Mouse (Mus musculus) cerebellum, adult (tissue): ENCODE results near the gene Aff3.

Source experiments
- ATAC-seq: cut with Nextera tagmentation; 2 replicates; pipeline ENCODE4 v1.9.2; 2017; ENCODE audit warnings: mild to moderate bottlenecking, moderate library complexity, mixed read lengths; ENCODE audit not compliant: insufficient number of reproducible peaks, low FRiP score, low TSS enrichment

Gene Aff3

GRCm38 (mm10) chr1:38259541-38260338 lies 405.0 kb downstream of the Aff3 start:
- ATAC-seq: no peak

- no peak for ATAC-seq
Observed at GRCm38 (mm10) chr1:38254426-38254825, 410.3 kb downstream of the Aff3 start.

DNA sequence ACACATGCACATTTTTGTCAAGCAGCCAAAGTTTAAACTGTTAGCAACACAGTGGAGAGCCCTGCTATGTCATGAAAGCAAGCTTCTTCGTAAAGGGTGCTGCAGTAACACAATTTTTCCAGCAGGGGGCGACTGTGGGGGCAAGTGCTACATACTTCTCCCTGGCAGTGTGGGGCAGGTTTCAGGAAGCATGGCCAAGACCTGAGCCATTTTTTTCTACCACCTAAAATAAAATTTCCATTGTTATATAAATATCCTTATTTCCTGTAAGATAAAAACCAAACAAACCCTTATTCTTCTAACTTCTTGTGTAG lies 412.0 kb downstream of the Aff3 start:
- ATAC-seq: no peak

- no peak for ATAC-seq
Observed at GRCm38 (mm10) chr1:38252031-38252765, 412.6 kb downstream of the Aff3 start.

- ATAC-seq: no peak
Observed at GRCm38 (mm10) chr1:38251448-38251847, 413.3 kb downstream of the Aff3 start.

DNA sequence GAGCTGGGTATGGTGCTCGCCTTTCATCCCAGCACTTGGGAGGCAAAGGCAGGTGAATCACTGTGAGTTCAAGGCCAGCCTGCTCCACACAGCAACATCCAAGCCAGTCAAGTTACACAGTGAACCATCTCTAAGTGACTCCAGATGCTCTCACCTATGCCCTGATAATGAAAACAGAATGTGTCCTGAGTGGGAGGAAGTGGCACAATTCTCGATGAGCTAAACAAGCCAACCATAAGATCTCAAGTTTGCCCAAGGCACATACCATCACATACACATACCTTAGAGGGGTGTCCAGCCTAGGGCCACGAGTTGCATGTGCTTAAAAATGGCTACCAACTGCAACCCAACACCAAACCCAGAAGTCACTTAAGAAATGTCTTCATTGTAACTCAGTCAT lies 414.5 kb downstream of the Aff3 start:
- ATAC-seq: no peak

GRCm38 (mm10) chr1:38249561-38249960 lies 415.2 kb downstream of the Aff3 start:
- no peak for ATAC-seq

- no peak for ATAC-seq
Observed at GRCm38 (mm10) chr1:38248027-38248426, 416.7 kb downstream of the Aff3 start.

DNA sequence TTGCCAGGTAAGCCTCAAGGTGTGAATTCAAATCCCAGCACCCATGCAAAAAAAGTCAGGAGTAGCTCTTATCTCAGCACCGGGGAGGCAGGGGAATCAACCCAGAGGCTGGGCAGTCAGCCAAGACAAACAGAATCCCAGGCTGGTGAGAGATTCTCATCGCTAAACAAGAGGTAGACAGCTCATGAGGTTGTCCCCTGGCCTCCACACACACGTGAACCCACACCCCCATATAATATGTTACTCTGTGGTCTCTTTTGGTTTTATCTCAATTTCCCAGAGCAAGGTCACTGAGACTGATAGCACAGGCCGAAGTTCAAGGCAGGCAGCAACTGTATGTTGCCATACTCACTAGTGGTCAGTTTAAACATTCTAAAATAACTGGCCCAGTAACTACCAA lies 422.2 kb downstream of the Aff3 start:
- ATAC-seq: no peak

GRCm38 (mm10) chr1:38241801-38242200 lies 423.0 kb downstream of the Aff3 start:
- no peak for ATAC-seq

DNA sequence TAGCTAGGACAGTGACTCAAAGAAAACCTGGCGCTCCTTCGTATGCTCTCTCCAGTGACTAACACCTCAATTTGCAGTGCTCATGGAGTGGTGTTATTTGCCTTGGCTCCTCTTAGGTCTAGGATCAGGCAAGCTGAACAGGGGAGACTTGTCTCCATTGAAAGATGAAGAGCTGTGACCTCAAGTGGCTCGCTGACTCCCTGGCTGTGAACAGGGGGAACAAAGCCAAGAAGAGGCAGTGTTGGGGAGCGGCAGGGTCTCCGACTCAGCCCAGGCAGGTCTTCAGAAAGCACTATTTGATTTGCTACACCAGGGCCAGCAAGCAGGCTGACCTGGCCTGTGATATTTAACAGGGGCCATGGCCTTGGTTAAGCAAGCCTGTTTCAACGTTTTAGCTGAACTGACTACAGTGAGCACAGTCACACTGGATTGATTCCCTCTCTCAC lies 423.5 kb downstream of the Aff3 start:
- ATAC-seq: no peak

DNA sequence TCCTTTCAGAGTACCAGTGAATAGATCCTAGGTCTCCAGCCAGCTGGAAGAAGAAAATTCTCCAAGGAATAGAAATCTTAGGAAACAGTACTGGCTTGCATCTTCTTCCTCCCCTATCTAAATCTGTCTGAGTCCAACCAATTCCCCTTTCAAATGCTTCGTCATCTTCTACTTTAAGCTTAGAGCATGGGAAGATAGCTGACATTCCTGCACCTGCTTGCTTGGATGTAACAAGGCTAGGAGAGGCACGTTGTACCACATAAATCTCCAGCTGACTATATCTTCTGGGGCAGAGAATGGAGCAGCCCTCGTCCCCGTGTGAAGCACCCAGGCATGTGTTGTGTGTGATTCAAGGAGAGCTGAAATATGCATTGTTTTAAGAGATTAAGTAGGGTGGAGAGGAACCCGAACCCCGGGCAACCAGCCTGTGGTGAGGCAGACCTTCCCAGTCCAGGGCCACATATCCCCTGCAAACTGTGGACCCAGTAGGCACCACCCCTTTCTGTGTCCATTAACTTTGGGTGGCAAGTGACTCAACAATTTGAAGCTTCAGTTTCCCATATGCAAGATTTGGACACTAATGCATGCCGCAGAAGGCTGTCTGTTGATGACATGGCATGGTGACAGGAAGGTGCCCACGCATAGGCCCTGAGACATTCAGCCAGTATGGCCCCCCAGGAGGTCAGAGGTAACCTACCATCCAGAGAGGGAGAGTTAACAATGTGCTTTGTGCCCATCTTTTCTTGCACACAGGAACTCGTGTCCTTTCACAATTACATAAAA lies 424.1 kb downstream of the Aff3 start:
- ATAC-seq: no peak

GRCm38 (mm10) chr1:38239516-38239915 lies 425.2 kb downstream of the Aff3 start:
- no peak for ATAC-seq

DNA sequence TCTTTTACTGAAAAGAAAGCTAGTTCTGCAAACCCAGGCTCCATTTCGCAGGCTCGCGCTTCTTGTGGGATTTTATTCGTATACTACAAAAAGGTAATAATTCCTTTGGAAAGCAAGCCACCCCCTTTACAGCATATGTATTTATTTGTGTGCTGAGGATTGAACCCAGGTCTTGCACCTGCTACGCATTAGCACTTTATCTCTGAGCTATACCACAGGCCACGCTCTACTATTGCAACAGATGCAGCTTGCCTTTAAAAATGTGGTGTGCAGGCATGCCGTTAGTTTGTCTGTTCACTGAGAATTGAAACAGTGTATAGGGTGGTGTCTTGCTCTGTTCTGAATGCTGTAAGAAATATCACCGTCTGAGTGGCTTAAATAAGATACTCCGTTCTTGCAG lies 426.9 kb downstream of the Aff3 start:
- no peak for ATAC-seq

- ATAC-seq: no peak
Observed at GRCm38 (mm10) chr1:38237027-38237787, 427.5 kb downstream of the Aff3 start.

GRCm38 (mm10) chr1:38233121-38233520 lies 431.6 kb downstream of the Aff3 start:
- no peak for ATAC-seq

DNA sequence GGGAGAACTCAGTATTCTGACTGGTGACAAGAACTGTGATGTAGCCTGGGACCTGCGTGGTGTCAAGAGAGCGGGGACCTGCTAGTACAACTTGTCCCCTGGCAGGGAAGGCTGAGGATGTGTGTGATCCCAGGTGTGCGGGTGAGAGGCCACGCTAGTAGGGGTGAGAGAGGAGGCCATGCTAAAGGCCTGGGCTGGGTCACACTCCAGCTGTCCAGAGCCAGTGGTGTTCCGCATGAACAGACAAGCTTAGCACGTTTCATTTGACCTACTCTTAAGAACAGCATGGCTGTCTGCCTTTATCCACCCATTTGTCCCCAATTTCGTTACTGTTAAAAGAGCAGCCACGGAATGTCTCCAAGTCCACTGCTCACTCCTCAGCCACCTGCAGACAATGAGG lies 434.7 kb downstream of the Aff3 start:
- no peak for ATAC-seq

GRCm38 (mm10) chr1:38228806-38229205 lies 435.9 kb downstream of the Aff3 start:
- ATAC-seq: no peak

DNA sequence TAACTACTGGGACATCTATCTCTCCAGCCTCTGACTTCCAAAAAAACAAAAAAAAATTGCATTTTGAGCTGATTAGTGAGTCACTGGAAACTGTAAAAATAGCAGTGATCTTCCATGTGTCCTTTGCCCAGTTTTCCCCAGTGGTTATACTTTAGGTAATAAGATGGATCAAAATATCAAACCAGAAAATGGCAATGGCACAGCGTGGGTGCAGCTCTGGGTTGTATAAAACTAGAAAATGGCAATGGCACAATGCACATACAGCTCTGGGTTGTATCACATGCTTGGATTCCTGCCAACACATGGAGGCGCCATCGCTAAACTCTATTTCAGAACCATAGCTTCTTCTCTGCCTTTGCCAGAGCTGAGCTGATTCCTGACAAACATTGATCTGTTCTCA lies 439.6 kb downstream of the Aff3 start:
- ATAC-seq: no peak

DNA sequence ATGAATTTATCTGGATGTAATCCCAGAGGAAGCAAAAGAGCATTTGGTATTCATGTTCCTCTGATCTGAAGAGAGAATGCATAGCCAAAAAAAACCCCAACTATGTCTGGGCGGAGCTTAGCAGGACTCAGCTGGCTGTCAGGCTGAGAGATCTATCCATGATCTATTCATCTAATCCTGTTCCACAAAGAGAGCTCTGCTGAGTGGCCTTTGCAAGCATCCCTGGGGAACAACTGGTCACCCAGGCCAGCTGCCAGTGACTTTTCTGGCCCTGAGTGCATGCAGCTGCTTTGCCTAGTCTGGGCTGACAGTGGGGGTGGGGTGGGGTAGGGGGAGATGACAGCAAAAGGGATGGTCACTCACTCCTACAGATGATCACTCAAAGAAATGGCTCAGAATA lies 442.6 kb downstream of the Aff3 start:
- ATAC-seq: no peak
